Mouse (Mus musculus) telencephalon, adult 2 months (tissue): ENCODE measurements around the gene Rhox3c.
"Not testable (repeated sequence)": the region's sequence is repeated elsewhere in the genome, so short reads cannot be mapped to it uniquely, and the experiment has no call there.

Experiments used
- DNase-seq: peaks from one replicate; pipeline ENCODE4 v3.0.0-alpha.2; 2011; ENCODE audit warnings: low read depth, low spot score

Rhox3c gene

GRCm38 (mm10) chrX:37458285-37458684 lies at the start of gene Rhox3c:
TSS of gene Rhox3c (plus strand) at chrX:37458585.
- DNase-seq: not testable (repeated sequence)

GRCm38 (mm10) chrX:37411767-37412166 lies 46.6 kb upstream of the Rhox3c start, which contains the start of gene Rhox2b:
TSS of gene Rhox2b (plus strand) at chrX:37412067.
- DNase-seq: not testable (repeated sequence)

- not testable (repeated sequence) for DNase-seq
These were observed 26.2 kb upstream of the Rhox3c start, which contains the start of gene Rhox4b for GRCm38 (mm10) chrX:37432194-37432593. TSS of gene Rhox4b (plus strand) at chrX:37432494.

GRCm38 (mm10) chrX:37453380-37453779 lies 5.0 kb upstream of the Rhox3c start, which contains the start of gene Rhox2c:
TSS of gene Rhox2c (plus strand) at chrX:37453680.
- DNase-seq: not testable (repeated sequence)

- DNase-seq: not testable (repeated sequence)
These were observed 21.7 kb downstream of the Rhox3c start, which contains the start of gene Rhox4c for GRCm38 (mm10) chrX:37480037-37480436. TSS of gene Rhox4c (plus strand) at chrX:37480337.

- not testable (repeated sequence) for DNase-seq
These were observed 55.7 kb downstream of the Rhox3c start, which contains the start of gene Rhox4d for GRCm38 (mm10) chrX:37514059-37514458. TSS of gene Rhox4d (plus strand) at chrX:37514359.
